Comparison of ENCODE assay signal across 13 mouse cellular contexts in genomic region chr7:101452669-101453068, GRCm38 (mm10). TPM values are rescaled to one million over a fixed set of nuclear protein-coding genes. Genes with fewer than 3 reads are reported as not detected.
DNase-seq lines count a peak whose midpoint lies in the region; ATAC-seq and TF ChIP-seq lines count a peak whose summit lies in the region.
"Had no signal": no experiment of that assay in that cellular context is flagged by ENCODE, and none has a peak within 500 bp of the region (broad histone marks: within the 10 kb centered on the region; RNA-seq: fewer than 3 reads in every experiment).

No protein-coding gene starts in this region.

- H3K27ac ChIP-seq in hindbrain, embryonic 10.5 days = no peak overlapping the region
- H3K27ac ChIP-seq in hindbrain, embryonic 11.5 days (ENCODE audit: low read depth, low read length) = no peak overlapping the region
- no peak overlapping the region; the same call in 1 of the 2 replicates for H3K27ac ChIP-seq in bone marrow, adult 2 months (ENCODE audit: control insufficient read depth, insufficient read depth, low read depth, low read length, poor library complexity)
- no peak overlapping the region for H3K27ac ChIP-seq in forebrain, embryonic 14.5 days (ENCODE audit: low read depth, low read length)
- H3K27ac ChIP-seq in liver, embryonic 15.5 days (replicated peaks) = no peak overlapping the region

- WGBS in hindbrain, embryonic 10.5 days = 92% methylated on average over 3 of the region's 3 CpGs
- 83% methylated on average over 3 of the region's 3 CpGs for WGBS in hindbrain, embryonic 11.5 days
- 64% methylated on average over 3 of the region's 3 CpGs for WGBS in bone marrow, adult 2 months
- 92% methylated on average over 3 of the region's 3 CpGs for WGBS in forebrain, embryonic 14.5 days
- WGBS in liver, embryonic 15.5 days (ENCODE audit: insufficient replicate concordance) = 64% methylated on average over 3 of the region's 3 CpGs

- no peak overlapping the region for H3K4me2 ChIP-seq in hindbrain, embryonic 11.5 days (replicated peaks; ENCODE audit: low read depth, low read length)
- H3K4me2 ChIP-seq in forebrain, embryonic 14.5 days (ENCODE audit: low read length) = peak overlapping the region; percentile 100; the same call in 1 of the 2 replicates
- peak overlapping the region; percentile 77 for H3K4me2 ChIP-seq in liver, embryonic 15.5 days

- H3K4me3 ChIP-seq in hindbrain, embryonic 10.5 days = peak overlapping the region; percentile 67
- no peak overlapping the region for H3K4me3 ChIP-seq in hindbrain, embryonic 11.5 days (ENCODE audit: low read depth, low read length)
- H3K4me3 ChIP-seq in bone marrow, adult 2 months (replicated peaks; ENCODE audit: control insufficient read depth, low read depth, low read length) = peak overlapping the region; percentile 81
- no peak overlapping the region for H3K4me3 ChIP-seq in forebrain, embryonic 14.5 days (ENCODE audit: low read depth, low read length)
- H3K4me3 ChIP-seq in liver, embryonic 15.5 days (replicated peaks) = peak overlapping the region; percentile 54

- peaks cover 68% of the 10 kb centered on the region for H3K27me3 ChIP-seq in hindbrain, embryonic 10.5 days (ENCODE audit: insufficient read depth, poor library complexity, severe bottlenecking)
- peaks cover 8% of the 10 kb centered on the region for H3K27me3 ChIP-seq in hindbrain, embryonic 11.5 days (ENCODE audit: control insufficient read depth, insufficient read depth, low read length)
- peaks cover 15% of the 10 kb centered on the region for H3K27me3 ChIP-seq in forebrain, embryonic 14.5 days (replicated peaks; ENCODE audit: control insufficient read depth, insufficient read depth, low read length)
- H3K27me3 ChIP-seq in liver, embryonic 15.5 days = peaks cover 59% of the 10 kb centered on the region

- TF ChIP-seq CTCF in bone marrow, adult 2 months (IDR thresholded peaks at IDR 0.05; ENCODE audit: control insufficient read depth, insufficient read depth, low read length) = no peak

- no peak for DNase-seq in hindbrain, embryonic 10.5 days (ENCODE audit: low spot score)
- no peak for DNase-seq in hindbrain, embryonic 11.5 days (ENCODE audit: low spot score)
- no peak for DNase-seq in forebrain, embryonic 14.5 days (ENCODE audit: low spot score)
- no peak for DNase-seq in adrenal gland, postnatal 4 days (ENCODE audit: low spot score in 2 of 2)
- DNase-seq in adrenal gland, postnatal 10 days = no peak
- DNase-seq: cerebellum, postnatal 25 days; gastrocnemius, postnatal 10 days; layer of hippocampus, adult 9-11 months; right cerebral cortex, postnatal 4 days had no signal

- TF ChIP-seq POLR2A in bone marrow, adult 2 months (IDR thresholded peaks at IDR 0.05; ENCODE audit: borderline replicate concordance, control insufficient read depth, low read depth, low read length) = no peak

- no peaks in the 10 kb centered on the region for H3K36me3 ChIP-seq in hindbrain, embryonic 10.5 days
- no peaks in the 10 kb centered on the region for H3K36me3 ChIP-seq in hindbrain, embryonic 11.5 days (ENCODE audit: control insufficient read depth, insufficient read depth, low read length)
- H3K36me3 ChIP-seq in forebrain, embryonic 14.5 days (ENCODE audit: control insufficient read depth, insufficient read depth, low read length) = no peaks in the 10 kb centered on the region
- no peaks in the 10 kb centered on the region for H3K36me3 ChIP-seq in liver, embryonic 15.5 days (replicated peaks)

- no peak for ATAC-seq in hindbrain, embryonic 11.5 days (ENCODE audit: low FRiP score)
- no peak for ATAC-seq in forebrain, embryonic 14.5 days
- no peak for ATAC-seq in liver, embryonic 15.5 days (ENCODE audit: insufficient read depth)
- ATAC-seq in inflammation-experienced regulatory T-cells, adult 6 months = no peak
- ATAC-seq: CD4-positive, CD25-positive, alpha-beta regulatory T cell, adult 4 months had no signal

- H3K9ac ChIP-seq in hindbrain, embryonic 11.5 days (ENCODE audit: low read depth, low read length) = no peak overlapping the region
- no peak overlapping the region for H3K9ac ChIP-seq in forebrain, embryonic 14.5 days (ENCODE audit: low read length)
- H3K9ac ChIP-seq in liver, embryonic 15.5 days = no peak overlapping the region

- no peaks in the 10 kb centered on the region for H3K9me3 ChIP-seq in hindbrain, embryonic 10.5 days
- H3K9me3 ChIP-seq in hindbrain, embryonic 11.5 days (ENCODE audit: control insufficient read depth, low read length) = no peaks in the 10 kb centered on the region
- H3K9me3 ChIP-seq in forebrain, embryonic 14.5 days (replicated peaks; ENCODE audit: control insufficient read depth, low read length) = no peaks in the 10 kb centered on the region
- H3K9me3 ChIP-seq in liver, embryonic 15.5 days (replicated peaks) = no peaks in the 10 kb centered on the region

- H3K4me1 ChIP-seq in hindbrain, embryonic 10.5 days (replicated peaks) = peaks cover 51% of the 10 kb centered on the region
- no peaks in the 10 kb centered on the region; the same call in 1 of the 2 replicates for H3K4me1 ChIP-seq in hindbrain, embryonic 11.5 days (replicated peaks; ENCODE audit: control insufficient read depth, insufficient read depth, low read length)
- H3K4me1 ChIP-seq in bone marrow, adult 2 months (ENCODE audit: control insufficient read depth, insufficient read depth, low read length) = peaks cover 29% of the 10 kb centered on the region
- H3K4me1 ChIP-seq in forebrain, embryonic 14.5 days (ENCODE audit: control insufficient read depth, insufficient read depth, low read length) = no peaks in the 10 kb centered on the region
- H3K4me1 ChIP-seq in liver, embryonic 15.5 days (replicated peaks) = peaks cover 10% of the 10 kb centered on the region

RNA-seq across cellular contexts. Expression of gene Pde2a, which starts 31.2 kb away (rescaled TPM):
- polyA plus RNA-seq in hindbrain, embryonic 10.5 days (2016; fragmentation: Nextera tagmentation; extraction: Ambion mirVana) = 18.3 and 30.3 TPM in 2 replicates
- 14.4 and 17.8 TPM in 2 replicates for polyA plus RNA-seq in hindbrain, embryonic 11.5 days (2014; fragmentation: Nextera tagmentation; extraction: Ambion mirVana)
- 33.2 and 37.8 TPM in 2 replicates for polyA plus RNA-seq in bone marrow, adult 2 months (2011; ENCODE audit: insufficient read depth, insufficient read length, low replicate concordance, missing spikeins)
- 27.0 and 34.7 TPM in 2 replicates for polyA plus RNA-seq in forebrain, embryonic 14.5 days (2014; fragmentation: Nextera tagmentation; extraction: Ambion mirVana)
- polyA plus RNA-seq in liver, embryonic 15.5 days (2015; fragmentation: Nextera tagmentation; extraction: Ambion mirVana) = 12.0 and 13.9 TPM in 2 replicates
- polyA plus RNA-seq in inflammation-experienced regulatory T-cells, adult 6 months (2017; shearing (Covaris generic)) = 10 to 100 TPM in 2 of 3 experiments, 1 to 10 TPM in 1; 6.1 to 36.2 (median 19.9) TPM
- 100 to 1,000 TPM; 105 to 129 TPM for total RNA-seq in adrenal gland, postnatal 4 days (2021)
- total RNA-seq in adrenal gland, postnatal 10 days (2021) = 100 to 1,000 TPM; 113 to 120 TPM

RNA-seq across cellular contexts. Expression of gene Gm45837, which starts 42.0 kb away (rescaled TPM):
- 0.82 and 1.3 TPM in 2 replicates for polyA plus RNA-seq in hindbrain, embryonic 10.5 days (2016; fragmentation: Nextera tagmentation; extraction: Ambion mirVana)
- 0.99 TPM in 1 of 2 replicates, not detected in the other for polyA plus RNA-seq in hindbrain, embryonic 11.5 days (2014; fragmentation: Nextera tagmentation; extraction: Ambion mirVana)
- polyA plus RNA-seq in bone marrow, adult 2 months (2011; ENCODE audit: insufficient read depth, insufficient read length, low replicate concordance, missing spikeins) = 5.7 and 43.8 TPM in 2 replicates
- not detected in 2 replicates for polyA plus RNA-seq in forebrain, embryonic 14.5 days (2014; fragmentation: Nextera tagmentation; extraction: Ambion mirVana)
- 0.16 TPM in 1 of 2 replicates, not detected in the other for polyA plus RNA-seq in liver, embryonic 15.5 days (2015; fragmentation: Nextera tagmentation; extraction: Ambion mirVana)
- polyA plus RNA-seq in inflammation-experienced regulatory T-cells, adult 6 months (2017; shearing (Covaris generic)) = 10 to 100 TPM in 2 of 3 experiments, 1 to 10 TPM in 1; 6.7 to 39.0 (median 18.9) TPM
- 10 to 100 TPM in 1 of 2 experiments, 1 to 10 TPM in 1; 7.2 to 21.2 TPM for total RNA-seq in adrenal gland, postnatal 4 days (2021)
- total RNA-seq in adrenal gland, postnatal 10 days (2021) = 1 to 10 TPM in 1 of 2 experiments, not detected in 1; 3.7 TPM

Comparison
In these comparisons a context has a peak if more than half of its experiments do, and no peak if none do; other contexts are left out.
1. H3K4me3 ChIP-seq: peak in hindbrain, embryonic 10.5 days (single experiment), bone marrow, adult 2 months (single experiment) and liver, embryonic 15.5 days (single experiment); none in hindbrain, embryonic 11.5 days (single experiment) and forebrain, embryonic 14.5 days (single experiment).